Mouse (Mus musculus): ENCODE data around the gene Elof1.

DNA sequence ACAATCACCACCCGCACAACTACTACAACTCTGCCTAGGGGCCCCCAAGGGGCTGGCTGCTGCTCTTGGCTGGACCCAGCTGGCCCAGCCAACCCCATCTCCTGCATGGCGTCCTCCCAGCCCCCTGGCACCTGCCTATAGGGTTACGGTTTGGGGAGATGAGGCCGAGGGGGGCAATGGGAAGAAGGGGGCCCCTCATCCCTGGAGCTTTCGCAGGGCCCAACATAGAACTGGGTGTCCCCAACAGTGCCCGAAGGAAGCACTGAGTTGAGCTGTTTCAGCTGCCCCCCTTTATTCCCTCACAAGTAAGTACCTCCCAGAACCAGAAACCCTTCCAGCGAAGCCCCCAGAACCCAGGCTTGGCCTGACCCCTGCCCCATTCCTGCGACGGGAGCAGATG lies 8.8 kb downstream of the Elof1 start:
- TF ChIP-seq POLR2A (IDR thresholded peaks at IDR 0.05; ENCODE audit: insufficient read length, low read depth) (no peak), USF1 (IDR thresholded peaks at IDR 0.05; ENCODE audit: low read depth) (no peak), POLR2AphosphoS2 (IDR thresholded peaks at IDR 0.05; ENCODE audit: insufficient read length, low read depth) (no peak), TCF3 (IDR thresholded peaks at IDR 0.05; ENCODE audit: insufficient read length, low read depth) (no peak), MAX (IDR thresholded peaks at IDR 0.05; ENCODE audit: low read depth) (no peak), TCF12 (IDR thresholded peaks at IDR 0.05; ENCODE audit: insufficient read depth, poor library complexity, severe bottlenecking) (no peak), E2F4 (IDR thresholded peaks at IDR 0.05; ENCODE audit: insufficient read depth) (no peak), MYOD1 (IDR thresholded peaks at IDR 0.05; ENCODE audit: control insufficient read depth in 1 of 3, insufficient read length in 2 of 3, low read depth in 2 of 3) (no peak), SRF (IDR thresholded peaks at IDR 0.05; ENCODE audit: control insufficient read depth, insufficient read length, low read depth) (no peak), MYOG (IDR thresholded peaks at IDR 0.05; ENCODE audit: control insufficient read depth in 1 of 3, insufficient read depth in 1 of 3, insufficient read length in 2 of 3, low read depth in 2 of 3) (no peak)
